ENCODE assay signal across 14 mouse cellular contexts in the genomic region with DNA sequence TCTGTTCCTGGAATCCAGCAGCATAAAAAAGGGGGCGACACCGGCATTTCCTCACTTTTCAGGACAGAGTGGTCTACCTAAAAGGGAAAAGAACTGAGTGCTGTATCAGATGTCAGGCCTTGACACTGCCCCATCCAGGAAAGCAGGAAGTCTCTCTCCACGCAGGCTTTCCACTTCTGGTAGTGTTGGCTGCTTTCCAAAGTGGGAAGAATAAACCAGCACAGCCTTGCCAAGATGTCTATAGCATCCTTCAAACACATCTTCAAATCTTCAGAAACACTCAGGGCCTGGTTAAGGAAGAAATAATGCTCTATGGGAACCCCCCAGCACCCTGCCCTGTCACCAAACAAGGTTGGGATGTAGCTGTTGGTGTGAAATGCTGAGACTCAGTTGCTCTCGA.
DNase-seq lines count a peak whose midpoint lies in the region; ATAC-seq and TF ChIP-seq lines count a peak whose summit lies in the region.
"Had no signal": no experiment of that assay in that cellular context is flagged by ENCODE, and none has a peak within 500 bp of the region (broad histone marks: within the 10 kb centered on the region; RNA-seq: fewer than 3 reads in every experiment).

No protein-coding gene starts in this region.

- TF ChIP-seq POLR2A in lung, adult 2 months (IDR thresholded peaks at IDR 0.05; ENCODE audit: borderline replicate concordance, extremely low read depth, low read depth, low read length), result no peak

- TF ChIP-seq EP300 in heart, postnatal 0 days (IDR thresholded peaks at IDR 0.05; ENCODE audit: low read depth), result no peak

- no peaks in the 10 kb centered on the region for H3K27me3 ChIP-seq in heart, postnatal 0 days (ENCODE audit: control insufficient read depth, insufficient read depth, low read length)
- no peaks in the 10 kb centered on the region for H3K27me3 ChIP-seq in lung, embryonic 15.5 days
- H3K27me3 ChIP-seq: hindbrain, embryonic 12.5 days; liver, embryonic 15.5 days had no signal

- H3K4me2 ChIP-seq in heart, postnatal 0 days (ENCODE audit: low read depth, low read length), result no peak overlapping the region
- no peak overlapping the region for H3K4me2 ChIP-seq in lung, embryonic 15.5 days
- H3K4me2 ChIP-seq: hindbrain, embryonic 12.5 days; liver, embryonic 15.5 days; midbrain, embryonic 11.5 days had no signal

- intact Hi-C loops in heart, postnatal 36 days (cut with DNase I), result loop anchor here (5.0 kb wide), 2 partner anchors 130 to 395 kb away; no protein-coding TSS in a partner anchor

- H3K4me1 ChIP-seq in heart, postnatal 0 days (ENCODE audit: control insufficient read depth, insufficient read depth), result no peaks in the 10 kb centered on the region
- peaks cover 11% of the 10 kb centered on the region for H3K4me1 ChIP-seq in lung, embryonic 15.5 days
- no peaks in the 10 kb centered on the region for H3K4me1 ChIP-seq in lung, adult 2 months (ENCODE audit: control insufficient read depth, insufficient read depth, low read length)
- H3K4me1 ChIP-seq: hindbrain, embryonic 12.5 days; liver, embryonic 15.5 days had no signal

- no peak overlapping the region for H3K27ac ChIP-seq in heart, postnatal 0 days (ENCODE audit: low read depth)
- no peak overlapping the region for H3K27ac ChIP-seq in lung, embryonic 15.5 days
- H3K27ac ChIP-seq: heart, embryonic 10.5 days; hindbrain, embryonic 12.5 days; liver, embryonic 15.5 days had no signal

- no peak for ATAC-seq in heart, postnatal 0 days (ENCODE audit: insufficient read depth, low read depth)
- peak; percentile 87 for ATAC-seq in lung, embryonic 15.5 days (ENCODE audit: borderline replicate concordance, extremely low read depth, low FRiP score, low TSS enrichment)

- no peak overlapping the region for H3K4me3 ChIP-seq in heart, postnatal 0 days (ENCODE audit: low read depth, low read length)
- H3K4me3 ChIP-seq in lung, embryonic 15.5 days, result no peak overlapping the region
- H3K4me3 ChIP-seq in lung, adult 2 months (replicated peaks; ENCODE audit: extremely low read depth, low read depth, low read length), result no peak overlapping the region
- H3K4me3 ChIP-seq: heart, embryonic 10.5 days; hindbrain, embryonic 12.5 days; liver, embryonic 15.5 days had no signal

- DNase-seq in adrenal gland, adult 2 months, result peak; percentile 29
- no peak for DNase-seq in adrenal gland, postnatal 25 days
- peak; percentile 28 for DNase-seq in heart, postnatal 0 days (ENCODE audit: low spot score)
- no peak for DNase-seq in heart, postnatal 36 days
- no peak for DNase-seq in lung, adult 2 months
- DNase-seq in lung, postnatal 36 days, result peak; percentile 30
- DNase-seq in cerebellum, adult 8-10 months, result no peak
- DNase-seq: cerebellum, adult 9-10 months; right cerebral cortex, postnatal 14 days had no signal

- no peaks in the 10 kb centered on the region for H3K36me3 ChIP-seq in heart, postnatal 0 days (replicated peaks; ENCODE audit: control insufficient read depth, insufficient read depth, low read length)
- no peaks in the 10 kb centered on the region for H3K36me3 ChIP-seq in lung, embryonic 15.5 days
- H3K36me3 ChIP-seq: heart, embryonic 10.5 days; hindbrain, embryonic 12.5 days; liver, embryonic 15.5 days had no signal

- no peak overlapping the region for H3K9ac ChIP-seq in heart, postnatal 0 days (replicated peaks; ENCODE audit: low read depth, low read length)
- H3K9ac ChIP-seq in lung, embryonic 15.5 days, result no peak overlapping the region
- H3K9ac ChIP-seq: hindbrain, embryonic 12.5 days; liver, embryonic 15.5 days had no signal

- no peak for TF ChIP-seq CTCF in heart, postnatal 0 days (IDR thresholded peaks at IDR 0.05; ENCODE audit: low read depth)
- TF ChIP-seq CTCF in lung, adult 2 months (IDR thresholded peaks at IDR 0.05; ENCODE audit: insufficient read depth, low read length), result no peak

- WGBS in heart, postnatal 0 days, result 43% methylated on average over 4 of the region's 4 CpGs
- WGBS in lung, embryonic 15.5 days, result 14% methylated on average over 4 of the region's 4 CpGs
- WGBS in lung, adult 2 months, result 30% methylated on average over 4 of the region's 4 CpGs

- H3K9me3 ChIP-seq in heart, postnatal 0 days (replicated peaks; ENCODE audit: control insufficient read depth, low read length), result no peaks in the 10 kb centered on the region
- H3K9me3 ChIP-seq in lung, embryonic 15.5 days, result no peaks in the 10 kb centered on the region
- H3K9me3 ChIP-seq: heart, embryonic 10.5 days; hindbrain, embryonic 12.5 days; liver, embryonic 15.5 days had no signal

Comparison
In these comparisons a context has a peak if more than half of its experiments do, and no peak if none do; other contexts are left out.
1. DNase-seq: peak in adrenal gland, adult 2 months (single experiment), heart, postnatal 0 days (single experiment) and lung, postnatal 36 days (single experiment); none in adrenal gland, postnatal 25 days (single experiment), heart, postnatal 36 days (0 of 2), lung, adult 2 months (single experiment) and cerebellum, adult 8-10 months (single experiment).